Mouse (Mus musculus): ENCODE data around the gene Trpv4.

DNA sequence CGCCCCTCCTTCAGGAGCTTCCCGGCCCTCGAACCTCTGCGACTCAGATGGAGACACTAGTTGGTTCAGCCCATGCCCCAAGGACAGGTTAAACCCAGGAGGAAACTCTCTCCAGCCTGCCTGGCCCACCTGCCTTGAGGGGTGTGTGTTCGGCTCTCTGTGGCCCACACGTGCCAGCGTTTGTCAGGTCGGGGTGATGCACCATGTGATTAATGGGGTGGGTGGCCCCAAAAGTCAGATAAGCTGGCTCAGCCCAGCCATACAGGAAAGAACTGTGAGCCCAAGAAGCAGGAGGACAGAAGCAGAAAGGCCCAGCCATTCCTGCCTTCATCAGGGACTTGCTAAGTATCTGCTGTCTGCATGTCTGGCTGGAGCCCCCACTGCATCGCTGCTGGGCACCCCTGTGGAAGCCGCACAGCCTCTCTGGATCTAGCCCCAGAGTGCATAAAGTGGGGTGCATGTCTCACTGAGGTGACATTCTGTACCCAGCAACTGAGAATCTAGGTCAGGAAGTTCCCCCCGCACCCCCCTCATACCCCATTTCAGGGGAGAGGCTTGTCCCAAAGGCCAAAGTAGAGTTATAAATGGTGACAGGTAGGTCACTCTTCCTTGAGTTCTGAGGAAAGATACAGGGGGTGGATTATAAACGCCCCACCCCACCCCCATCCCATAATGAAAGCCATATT lies 74.6 kb downstream of the Trpv4 start:
- TF ChIP-seq POLR2A (IDR thresholded peaks at IDR 0.05; ENCODE audit: low read depth, low read length) = no peak
- TF ChIP-seq CTCF (conservative IDR thresholded peaks at IDR 0.05; ENCODE audit: insufficient read depth, insufficient read length, low read depth, low read length) = no peak

Data from kidney, adult 2 months (tissue).